Mouse (Mus musculus): ENCODE measurements at regions not wholly inside any gene's neighbourhood (a gene's known extent, or its start where the extent isn't known, plus 50 kb on each side); places are given as distances from the start of the nearest gene placed in this dataset.

- TF ChIP-seq POLR2A (IDR thresholded peaks at IDR 0.05; ENCODE audit: control insufficient read depth in 1 of 2, insufficient read depth in 1 of 2, low read depth in 1 of 2, low read length in 2 of 2, poor library complexity in 1 of 2) (no peak), CTCF (IDR thresholded peaks at IDR 0.05 in 2 of 3, conservative IDR thresholded peaks at IDR 0.05 in 1 of 3; ENCODE audit: control insufficient read depth in 1 of 3, insufficient read depth in 1 of 3, low read depth in 2 of 3, low read length in 3 of 3, poor library complexity in 1 of 3, severe bottlenecking in 1 of 3) (no peak), USF1 (IDR thresholded peaks at IDR 0.05; ENCODE audit: low read depth, low read length) (no peak), SMC3 (IDR thresholded peaks at IDR 0.05; ENCODE audit: low read depth, low read length) (no peak), GABPA (IDR thresholded peaks at IDR 0.05; ENCODE audit: low read depth, low read length) (no peak), NRF1 (IDR thresholded peaks at IDR 0.05; ENCODE audit: insufficient read depth, low read depth, low read length, poor library complexity, severe bottlenecking) (no peak), HCFC1 (IDR thresholded peaks at IDR 0.05; ENCODE audit: low read depth, low read length) (no peak), ZNF384 (IDR thresholded peaks at IDR 0.05; ENCODE audit: low read depth, low read length) (no peak), MAX (IDR thresholded peaks at IDR 0.05; ENCODE audit: low read length) (no peak)
Measured at GRCm38 (mm10) chr1:43375851-43376250, 68.5 kb upstream of the Nck2 start.
